Mouse (Mus musculus) kidney, adult 2 months (tissue): ENCODE results near the gene Lzts3. TPM values are rescaled to one million over a fixed set of nuclear protein-coding genes. Genes with fewer than 3 reads are reported as not detected.

Experiments
- DNase-seq: peaks from one replicate; pipeline ENCODE4 v3.0.0; 2021
- H3K27ac ChIP-seq: fragments of 200-500 bp; 2 replicates; pipeline ENCODE4 v1.5.1; 2012; ENCODE audit warnings: low read depth, low read length, control low read depth, inconsistent platforms; ENCODE audit not compliant: insufficient read depth
- H3K27me3 ChIP-seq: fragments of 200-500 bp; replicated peaks from 2 replicates; pipeline ENCODE4 v1.6.1; 2012; ENCODE audit warnings: mild to moderate bottlenecking, moderate library complexity, low read length, inconsistent platforms; ENCODE audit not compliant: control insufficient read depth, insufficient read depth
- H3K36me3 ChIP-seq: fragments of 200-500 bp; 2 replicates; pipeline ENCODE4 v1.6.1; 2012; ENCODE audit warnings: mild to moderate bottlenecking, moderate library complexity, low read length, inconsistent platforms; ENCODE audit not compliant: control insufficient read depth, insufficient read depth
- H3K4me1 ChIP-seq: fragments of 200-500 bp; 2 replicates; pipeline ENCODE4 v1.6.1; 2011; ENCODE audit warnings: low read length; ENCODE audit not compliant: control insufficient read depth, insufficient read depth
- H3K4me3 ChIP-seq: fragments of 200-500 bp; 2 replicates; pipeline ENCODE4 v1.5.1; 2011; ENCODE audit warnings: mild to moderate bottlenecking, low read depth, low read length, control low read depth; ENCODE audit not compliant: insufficient read depth
- CTCF ChIP-seq: fragments of 200-500 bp; conservative IDR thresholded peaks from 2 replicates; pipeline ENCODE4 v1.5.1; 2011; ENCODE audit warnings: low read depth, mild to moderate bottlenecking, control low read depth, low read length, moderate library complexity, mixed read lengths; ENCODE audit not compliant: insufficient read depth, insufficient read length
- POLR2A ChIP-seq: fragments of 200-500 bp; IDR thresholded peaks from one replicate; pipeline ENCODE4 v1.6.1; 2011; ENCODE audit warnings: low read depth, low read length, control low read depth
- WGBS: fragments of 180-500 bp; shearing (Covaris S2); methylation state at CpG from one replicate; pipeline ENCODE4 v1.1.7; 2018; 5-methylcytosine and 5-hydroxymethylcytosine counted together
- polyA plus RNA-seq: library from polyadenylated mRNA; depleted of rRNA; stranded (reverse); fragments of >200 nt; gene quantifications from 2 replicates; pipeline ENCODE4 v1.2.3, GENCODE M21; 2012

Lzts3 gene
- polyA plus RNA-seq, 1 experiment = 169 TPM

DNA sequence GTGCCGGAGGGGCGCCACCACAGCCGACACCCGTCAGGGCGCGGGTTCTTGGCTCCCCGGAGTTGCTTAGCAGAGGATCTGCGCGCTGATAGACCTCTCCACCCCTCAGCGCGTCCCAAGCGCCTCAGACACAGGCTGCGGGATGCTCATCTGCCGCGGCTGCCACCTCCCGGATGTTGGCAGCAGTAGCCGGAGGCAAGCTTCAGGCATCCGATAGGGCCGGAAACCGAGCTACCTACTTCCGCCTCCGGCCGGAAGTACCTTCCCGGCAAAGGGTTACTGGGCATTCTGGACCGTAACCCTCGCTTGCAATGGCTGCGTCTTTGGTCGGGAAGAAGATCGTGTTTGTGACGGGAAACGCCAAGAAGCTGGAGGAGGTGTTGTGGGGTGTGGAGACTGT is 25.0 kb upstream of the Lzts3 start, which contains the start of gene Itpa:
TSS of gene Itpa (plus strand) at position 52 of the 400 bp plus-strand sequence.
- DNase-seq = peak; percentile 93
- peaks cover 12% of the 10 kb centered on the region; the same call in 1 of the 2 replicates for H3K4me1 ChIP-seq
- peak within 1 kb of the TSS; percentile 61 for H3K27ac ChIP-seq
- H3K36me3 ChIP-seq = no peaks in the 10 kb centered on the region
- no peaks in the 10 kb centered on the region for H3K27me3 ChIP-seq
- H3K4me3 ChIP-seq = peak within 1 kb of the TSS; percentile 97
- TF ChIP-seq CTCF (peak; percentile 45), POLR2A (peak; percentile 41)
- WGBS = under 1% methylated on average over 31 of the region's 31 CpGs

DNA sequence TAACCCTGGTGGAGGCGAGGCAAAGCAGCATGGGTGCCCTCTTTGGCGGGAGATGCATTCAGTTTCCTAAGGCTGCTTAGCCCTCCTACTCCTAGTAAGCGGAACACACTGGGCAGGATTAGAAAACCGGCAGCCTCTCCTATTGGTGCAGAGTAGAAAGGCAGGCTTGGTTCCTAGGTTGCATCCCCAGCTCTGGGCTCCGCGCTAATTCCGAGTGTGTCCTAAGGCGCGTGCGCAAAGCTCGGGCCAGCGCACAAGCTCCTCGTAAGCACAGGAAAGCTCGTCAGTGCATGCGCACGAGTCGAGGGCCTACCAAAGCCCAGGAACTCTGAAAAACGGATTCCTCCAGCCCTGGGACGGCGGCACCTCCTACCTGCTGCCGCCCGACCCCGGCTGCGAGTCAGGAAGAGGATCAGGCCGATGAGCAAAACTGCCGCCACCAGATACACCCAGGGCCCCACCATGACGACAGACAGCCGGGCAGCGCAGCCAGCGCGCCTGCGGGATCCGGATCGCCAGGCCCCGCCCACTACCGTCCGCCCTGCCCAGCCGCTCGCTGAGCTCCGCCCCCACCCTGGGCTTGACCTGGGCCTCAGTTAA is 21.6 kb upstream of the Lzts3 start, which contains the start of gene Ddrgk1:
TSS of gene Ddrgk1 (minus strand) at position 558 of the 600 bp plus-strand sequence.
- H3K4me3 ChIP-seq = peak within 1 kb of the TSS; percentile 66
- peak within 1 kb of the TSS; percentile 93 for H3K27ac ChIP-seq
- TF ChIP-seq CTCF (no peak), POLR2A (peak; percentile 62)
- peak; percentile 96 for DNase-seq
- H3K4me1 ChIP-seq = peaks cover 12% of the 10 kb centered on the region; the same call in 1 of the 2 replicates
- no peaks in the 10 kb centered on the region for H3K27me3 ChIP-seq
- no peaks in the 10 kb centered on the region for H3K36me3 ChIP-seq
- under 1% methylated on average over 40 of the region's 40 CpGs for WGBS

DNA sequence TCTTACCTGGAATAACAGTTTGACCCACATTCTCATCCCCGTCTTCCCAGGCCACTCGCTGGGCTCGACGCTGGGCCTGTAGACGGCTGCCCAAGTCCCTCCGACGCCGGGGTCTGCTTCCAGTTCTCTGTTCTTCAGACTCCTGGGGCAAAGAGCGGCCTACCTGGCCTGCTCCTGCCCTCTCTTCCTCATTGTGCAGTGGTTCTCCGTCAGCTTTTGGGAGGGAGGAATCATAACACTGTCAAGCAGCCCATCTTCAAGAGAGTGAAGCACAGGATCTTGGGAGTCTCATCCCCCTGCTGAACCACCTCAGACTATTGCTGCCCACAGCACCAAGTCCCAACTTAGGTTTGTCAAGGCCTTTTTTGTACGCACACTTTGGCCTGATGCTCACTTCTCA is 20.7 kb upstream of the Lzts3 start:
- Histone ChIP-seq H3K27ac (no peak overlapping the region), H3K4me1 (peaks cover 12% of the 10 kb centered on the region; the same call in 1 of the 2 replicates), H3K27me3 (no peaks in the 10 kb centered on the region), H3K36me3 (no peaks in the 10 kb centered on the region), H3K4me3 (no peak overlapping the region)
- 87% methylated on average over 11 of the region's 11 CpGs for WGBS
- TF ChIP-seq POLR2A (no peak), CTCF (no peak)
- DNase-seq = no peak

DNA sequence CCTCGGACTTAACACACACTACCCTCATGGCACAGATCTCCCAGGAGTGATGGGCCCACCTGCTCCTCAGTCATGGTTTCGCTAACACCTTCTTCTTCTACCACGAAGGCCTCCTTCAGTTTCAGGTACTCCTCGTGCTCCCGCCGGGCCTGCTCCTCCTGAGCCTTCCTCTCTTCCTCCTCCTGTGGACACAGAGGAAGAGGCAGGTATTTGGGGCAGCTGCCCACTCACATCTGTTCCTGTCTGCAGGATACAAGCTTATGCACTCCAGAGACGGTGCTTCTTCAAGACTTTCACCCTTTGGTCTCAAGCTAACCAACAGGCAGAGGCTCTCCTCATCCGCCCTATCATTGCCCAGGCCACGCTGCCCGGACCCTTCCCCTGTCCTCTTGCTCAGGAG is 15.9 kb upstream of the Lzts3 start:
- no peaks in the 10 kb centered on the region for H3K27me3 ChIP-seq
- DNase-seq = no peak
- H3K4me1 ChIP-seq = peaks cover 2% of the 10 kb centered on the region; the same call in 1 of the 2 replicates
- peaks cover 3% of the 10 kb centered on the region for H3K36me3 ChIP-seq
- no peak overlapping the region for H3K4me3 ChIP-seq
- WGBS = 97% methylated on average over 10 of the region's 10 CpGs
- no peak for TF ChIP-seq CTCF
- TF ChIP-seq POLR2A = no peak
- H3K27ac ChIP-seq = no peak overlapping the region

DNA sequence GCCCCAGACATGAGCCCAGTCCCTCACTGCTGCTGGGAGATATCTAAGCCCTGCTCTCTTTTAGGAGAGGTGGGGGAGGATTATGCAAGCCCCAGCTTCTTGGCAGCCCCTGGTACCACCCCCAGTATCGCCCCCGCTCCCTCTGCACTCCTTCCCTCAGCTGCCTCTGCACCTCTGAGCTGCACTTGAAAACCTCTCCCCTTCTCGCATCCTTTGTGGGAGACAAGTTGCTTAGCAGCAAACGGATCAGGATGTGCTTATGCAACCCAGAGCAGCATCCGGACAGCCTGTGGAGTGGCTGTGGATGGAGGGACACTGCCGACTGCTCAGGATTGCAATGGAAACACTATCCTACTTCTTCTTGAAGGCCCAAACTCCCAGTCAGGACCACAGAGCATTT is 14.9 kb upstream of the Lzts3 start:
- TF ChIP-seq CTCF = no peak
- no peak for TF ChIP-seq POLR2A
- DNase-seq = no peak
- WGBS = 85% methylated on average over 6 of the region's 6 CpGs
- peaks cover 3% of the 10 kb centered on the region for H3K36me3 ChIP-seq
- no peaks in the 10 kb centered on the region for H3K27me3 ChIP-seq
- H3K27ac ChIP-seq = no peak overlapping the region
- no peaks in the 10 kb centered on the region for H3K4me1 ChIP-seq
- H3K4me3 ChIP-seq = no peak overlapping the region

DNA sequence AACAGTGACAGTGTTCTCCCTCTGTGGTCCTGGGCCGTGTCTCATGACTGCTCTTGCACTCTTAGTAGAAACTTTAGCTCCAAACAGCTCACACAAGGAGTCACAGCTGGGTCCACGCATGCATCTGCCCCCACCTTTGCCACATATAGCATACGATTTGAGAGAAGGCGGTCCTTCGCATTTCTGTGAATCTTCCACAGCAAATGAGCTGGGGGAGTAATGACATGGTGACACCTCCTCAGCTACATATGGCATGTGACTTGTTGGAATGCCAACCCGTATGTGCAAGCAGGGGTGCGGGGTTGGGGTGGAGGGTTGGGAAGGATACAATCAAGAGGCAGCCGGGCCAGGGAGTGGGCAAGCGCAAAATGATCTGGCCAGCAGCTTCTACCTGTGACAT is 13.9 kb upstream of the Lzts3 start:
- Histone ChIP-seq H3K4me3 (no peak overlapping the region), H3K36me3 (peaks cover 3% of the 10 kb centered on the region), H3K4me1 (no peaks in the 10 kb centered on the region), H3K27ac (no peak overlapping the region), H3K27me3 (no peaks in the 10 kb centered on the region)
- 90% methylated on average over 9 of the region's 9 CpGs for WGBS
- TF ChIP-seq CTCF (no peak), POLR2A (no peak)
- DNase-seq = no peak

DNA sequence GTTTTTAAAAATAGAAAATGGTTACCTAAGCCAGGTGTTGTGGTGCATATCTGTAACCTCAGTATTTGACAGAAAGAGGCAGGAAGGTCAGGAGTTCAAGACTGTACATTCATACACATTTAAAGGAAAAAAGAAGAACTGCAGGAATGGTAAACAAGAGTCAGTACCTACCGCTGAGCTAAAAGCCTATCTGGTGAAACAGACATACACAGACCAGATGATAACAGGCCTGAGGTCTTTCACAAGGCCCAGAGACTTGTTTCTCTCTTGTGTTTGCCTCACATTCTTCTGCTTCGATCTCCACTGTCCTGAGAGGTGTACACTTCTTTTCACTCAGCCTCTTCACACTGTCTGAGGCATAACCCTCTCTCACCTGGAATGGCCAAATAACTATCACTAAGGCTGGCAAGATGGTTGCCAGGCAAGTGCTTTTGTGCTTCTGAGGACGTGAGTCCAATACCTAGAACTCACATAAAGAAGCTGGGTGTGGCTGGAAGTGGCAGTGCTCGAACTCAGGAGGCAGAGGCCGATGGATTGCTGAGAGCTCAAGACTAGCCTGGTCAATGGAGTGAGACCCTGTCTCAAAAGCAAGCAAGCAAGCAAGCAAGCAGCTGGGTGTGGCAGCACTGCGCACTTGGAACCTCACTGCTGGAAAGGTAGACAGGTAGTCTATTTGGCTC is 13.2 kb upstream of the Lzts3 start:
- Histone ChIP-seq H3K4me1 (no peaks in the 10 kb centered on the region), H3K4me3 (no peak overlapping the region), H3K36me3 (peaks cover 3% of the 10 kb centered on the region), H3K27me3 (no peaks in the 10 kb centered on the region), H3K27ac (no peak overlapping the region)
- 93% methylated on average over 6 of the region's 6 CpGs for WGBS
- TF ChIP-seq CTCF = no peak
- no peak for TF ChIP-seq POLR2A
- DNase-seq = no peak
